Mouse (Mus musculus) T-helper 2 cell (primary cell): ENCODE measurements around the gene Pcyt1a.

ENCODE experiments used
- in situ Hi-C: fragments of 300-600 bp; cut with MboI, MseI; formaldehyde crosslinking; loops from one replicate; pipeline ENCODE4 v1.15.1; 2025; ENCODE audit warnings: high pct_unique_total_duplicates

The Pcyt1a gene

DNA sequence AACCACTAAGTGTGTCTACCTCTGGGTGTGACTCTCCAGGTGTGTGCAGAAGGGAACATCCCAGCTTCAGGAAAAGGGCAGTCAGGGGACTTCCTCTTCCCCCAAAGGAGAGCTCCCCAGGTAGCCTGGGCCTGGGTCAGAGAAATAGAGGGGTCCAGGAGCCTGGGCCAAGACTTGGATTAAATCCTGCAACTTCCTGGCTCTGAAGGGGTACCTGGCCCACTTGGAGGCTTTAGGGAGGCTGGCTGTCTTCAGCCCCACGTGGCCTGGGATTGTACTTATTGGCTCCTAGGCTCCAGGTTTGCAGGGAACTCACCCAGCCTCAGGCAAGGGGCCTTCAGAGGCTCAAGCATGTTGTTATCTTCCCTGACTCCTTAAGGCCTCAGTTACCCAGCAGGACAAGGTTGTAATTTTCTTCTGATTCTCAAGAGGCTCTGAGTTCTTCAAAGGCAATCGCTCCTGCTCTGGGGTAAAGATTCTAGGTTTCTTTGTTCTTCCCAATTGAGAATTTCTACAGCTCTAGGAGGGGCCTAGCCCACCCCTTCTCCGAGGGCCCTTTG lies 77.9 kb downstream of the Pcyt1a start:
- in situ Hi-C loops, result loop anchor here (5.0 to 10.0 kb wide), 2 partner anchors 126 to 169 kb away; no protein-coding TSS in a partner anchor

DNA sequence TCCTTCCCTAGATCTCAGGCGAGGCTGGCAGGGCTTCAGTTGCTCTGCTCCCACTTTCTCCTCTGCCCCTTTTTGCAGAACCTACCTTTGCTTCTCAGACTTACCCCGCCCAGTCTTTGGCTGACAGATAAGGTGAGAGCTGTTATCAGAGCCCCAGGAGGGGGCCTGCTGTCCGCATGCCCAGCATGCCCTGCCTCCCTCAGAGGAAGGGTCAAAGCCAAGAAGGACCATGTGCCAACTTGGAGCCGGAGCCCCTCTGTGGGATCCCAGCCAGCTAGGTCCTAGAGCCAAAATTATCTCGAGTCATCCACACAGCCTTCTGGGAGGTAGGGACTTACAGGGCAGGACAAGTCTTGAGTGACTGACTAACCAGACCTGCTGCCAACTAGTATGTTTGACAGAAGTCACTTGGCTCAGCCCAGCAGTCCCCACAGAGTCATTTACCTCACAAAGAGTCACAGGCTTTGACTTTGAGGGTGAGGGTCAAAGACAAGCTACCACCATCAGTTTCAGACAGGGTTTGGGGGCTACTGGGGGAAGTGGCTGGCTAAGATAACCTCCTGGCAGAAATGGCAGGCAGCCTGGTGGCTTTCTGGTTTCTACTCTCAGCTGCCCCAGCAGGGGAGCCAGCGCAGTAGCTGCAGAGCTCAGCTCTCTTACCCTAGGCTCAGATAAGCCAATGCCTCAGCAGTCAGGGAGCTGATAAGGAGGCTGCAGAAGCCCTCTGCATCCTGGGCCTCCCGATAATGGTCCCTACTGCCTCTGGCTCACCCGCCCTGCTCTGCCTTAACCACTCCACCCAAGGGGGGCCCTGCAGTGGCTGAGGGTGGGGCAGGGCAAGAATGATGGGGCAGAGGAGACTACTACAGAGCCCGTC lies 78.6 kb downstream of the Pcyt1a start:
- in situ Hi-C loops, result loop anchor here (5.0 to 10.0 kb wide), 2 partner anchors 125 to 168 kb away; no protein-coding TSS in a partner anchor

DNA sequence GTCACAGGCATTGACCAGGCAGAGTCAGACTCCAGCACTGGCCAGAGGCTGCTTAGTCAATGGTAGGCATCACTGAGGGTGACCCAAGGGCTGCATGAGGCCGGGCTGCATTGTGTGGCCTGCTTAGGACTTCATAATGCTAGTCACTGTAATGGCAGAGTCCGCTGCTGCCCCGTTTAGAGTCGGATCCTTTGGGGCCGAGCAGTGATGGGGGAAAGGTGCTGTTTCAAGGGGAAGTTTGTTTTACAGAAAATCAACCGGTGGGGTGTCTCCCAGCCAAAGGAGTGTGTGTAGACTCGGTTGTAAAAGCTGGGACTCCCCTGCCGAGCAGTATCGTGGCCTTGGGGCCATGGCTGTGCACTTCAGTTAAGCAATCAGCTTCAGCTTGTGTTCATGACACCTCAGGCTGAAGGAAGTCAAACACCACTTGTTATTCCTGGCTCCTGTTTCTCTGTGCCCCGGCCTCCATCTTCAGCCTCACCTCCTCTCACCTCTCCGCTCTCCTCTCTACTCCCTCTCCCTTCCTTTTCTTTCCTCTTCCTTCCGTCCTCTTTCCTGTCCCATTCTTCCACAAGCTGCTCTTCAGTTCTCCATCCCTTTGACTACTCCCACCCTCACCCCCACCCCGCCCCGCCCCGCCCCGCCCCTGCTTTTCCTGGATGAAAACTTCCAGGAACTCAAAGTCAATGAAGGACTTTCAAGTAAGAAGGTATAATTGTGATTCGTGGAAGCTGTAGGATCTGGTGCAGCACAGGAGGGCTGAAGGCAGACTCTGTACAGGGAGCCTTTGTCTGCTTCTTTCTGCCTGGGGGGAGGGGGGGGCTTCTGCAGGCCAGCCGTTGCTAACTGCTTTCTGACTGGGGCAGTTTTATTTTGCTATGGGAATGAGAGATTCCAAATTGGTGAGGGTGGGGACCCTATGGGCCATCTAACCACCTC lies 79.9 kb downstream of the Pcyt1a start:
- in situ Hi-C loops, result loop anchor here (5.0 kb wide), 1 partner anchor 97 kb away; the partner anchor contains the start of gene Tfrc

DNA sequence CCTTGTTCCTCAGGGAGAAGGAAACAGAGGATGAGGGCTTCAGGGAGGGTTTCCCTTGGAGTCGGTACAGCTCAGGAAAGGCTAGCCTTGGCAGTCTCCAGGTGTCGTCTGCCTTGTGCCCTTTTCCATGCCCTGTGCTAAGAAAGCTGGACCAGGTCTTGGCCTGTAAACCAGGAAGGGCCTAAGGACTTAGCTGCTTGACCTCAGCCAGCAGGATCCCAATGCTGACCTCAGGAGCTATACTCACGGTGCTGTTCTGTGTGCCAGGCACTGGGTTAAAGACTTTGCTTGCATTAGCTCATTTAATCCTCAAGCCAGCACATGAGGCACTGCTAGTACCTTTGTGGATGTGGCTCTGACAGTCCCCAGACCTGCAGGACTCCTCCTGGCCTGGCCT lies 80.6 kb downstream of the Pcyt1a start:
- in situ Hi-C loops, result loop anchor here (5.0 kb wide), 1 partner anchor 96 kb away; the partner anchor contains the start of gene Tfrc

DNA sequence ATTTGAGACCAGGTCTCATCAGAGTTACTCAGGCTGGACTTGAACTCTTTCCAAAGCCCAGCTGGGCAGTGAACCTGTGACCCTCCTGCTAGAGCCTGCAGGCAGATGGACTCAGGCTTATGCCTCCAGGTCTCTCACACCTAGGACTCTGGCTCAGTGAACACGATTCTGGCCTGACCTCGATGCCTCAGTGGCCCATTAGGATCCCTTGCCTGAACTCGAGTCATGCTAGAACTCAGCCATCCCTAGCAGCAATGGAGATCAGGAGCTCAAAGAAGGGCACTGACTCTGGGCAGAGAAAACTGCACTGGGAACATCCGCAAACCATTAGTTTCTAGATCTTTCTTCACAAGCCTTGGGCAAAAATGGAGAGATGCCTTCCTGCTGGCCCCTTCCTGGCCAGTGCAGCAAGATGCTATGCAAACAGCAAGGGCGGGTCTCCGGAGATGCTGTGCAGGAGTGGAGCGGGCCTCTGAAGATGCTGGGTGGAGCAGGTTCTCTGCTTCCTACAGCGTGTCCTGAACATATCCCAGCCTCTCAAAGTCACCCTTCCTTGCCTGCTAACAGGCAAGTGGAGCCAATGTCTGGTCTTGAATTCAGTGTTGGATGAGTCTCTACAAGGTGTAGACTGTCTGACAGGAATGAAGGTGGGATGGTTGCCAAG lies 81.2 kb downstream of the Pcyt1a start:
- in situ Hi-C loops, result loop anchor here (5.0 kb wide), 1 partner anchor 95 kb away; the partner anchor contains the start of gene Tfrc

DNA sequence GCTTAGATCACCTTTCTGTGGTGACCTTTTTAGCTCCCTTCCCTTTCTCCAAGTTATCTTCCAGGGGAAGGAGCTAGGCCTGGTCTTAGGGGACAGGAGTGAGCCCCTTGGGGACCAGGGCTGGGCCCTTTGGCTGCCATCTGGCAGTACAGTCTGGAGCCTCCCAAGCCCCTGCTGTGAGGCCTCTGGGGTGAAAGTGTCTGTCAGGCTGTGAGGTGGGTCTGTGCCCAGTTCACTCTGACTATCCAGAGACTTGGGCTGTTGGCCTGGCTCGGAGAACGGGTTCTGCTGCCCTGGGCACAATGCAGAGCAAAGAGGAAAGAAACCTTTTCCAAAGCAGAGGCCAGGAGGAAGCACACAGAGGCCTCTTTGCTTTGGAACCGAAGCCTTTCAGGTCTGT lies 82.2 kb downstream of the Pcyt1a start:
- in situ Hi-C loops, result loop anchor here (5.0 kb wide), 1 partner anchor 94 kb away; the partner anchor contains the start of gene Tfrc

DNA sequence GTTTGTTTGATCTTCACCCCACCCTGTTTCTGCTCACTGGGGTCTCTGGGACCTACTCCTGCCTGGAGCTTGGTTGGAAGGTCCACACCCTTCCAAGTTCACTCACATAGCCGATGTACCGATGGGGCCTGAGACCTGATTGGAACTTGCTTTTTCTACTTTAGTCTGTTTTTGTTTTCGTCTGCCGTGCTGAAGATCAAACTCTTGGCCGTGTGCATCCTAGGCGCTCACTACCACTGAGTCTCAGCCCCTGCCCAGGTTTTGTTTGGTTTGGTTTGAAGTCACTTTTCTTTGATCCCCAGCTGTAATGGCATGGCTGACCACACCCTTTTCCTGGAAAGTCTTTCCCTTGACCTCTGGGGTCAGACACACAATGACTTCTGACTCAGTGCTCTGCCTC lies 82.7 kb downstream of the Pcyt1a start:
- in situ Hi-C loops, result loop anchor here (5.0 kb wide), 1 partner anchor 94 kb away; the partner anchor contains the start of gene Tfrc

DNA sequence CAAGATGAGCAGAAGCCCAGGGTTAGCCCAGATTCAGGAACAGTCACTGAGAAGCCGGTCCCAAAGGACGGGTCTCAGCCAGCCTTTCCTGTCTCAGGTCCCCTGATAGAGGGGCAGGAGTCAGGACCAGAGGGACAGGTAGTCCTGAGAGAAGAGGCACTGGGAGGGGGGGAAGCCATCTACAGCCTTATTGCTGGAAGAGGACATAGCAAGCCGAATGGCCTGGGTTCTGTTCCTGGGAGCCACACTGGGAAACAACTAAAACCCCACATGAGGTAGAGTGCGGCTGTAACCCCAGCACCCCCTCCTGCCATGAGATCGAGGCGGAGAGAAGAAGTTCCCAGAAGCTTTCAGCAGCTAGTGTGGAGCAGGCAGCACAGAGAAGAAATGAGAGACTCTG lies 83.2 kb downstream of the Pcyt1a start:
- in situ Hi-C loops, result loop anchor here (5.0 kb wide), 1 partner anchor 93 kb away; the partner anchor contains the start of gene Tfrc

DNA sequence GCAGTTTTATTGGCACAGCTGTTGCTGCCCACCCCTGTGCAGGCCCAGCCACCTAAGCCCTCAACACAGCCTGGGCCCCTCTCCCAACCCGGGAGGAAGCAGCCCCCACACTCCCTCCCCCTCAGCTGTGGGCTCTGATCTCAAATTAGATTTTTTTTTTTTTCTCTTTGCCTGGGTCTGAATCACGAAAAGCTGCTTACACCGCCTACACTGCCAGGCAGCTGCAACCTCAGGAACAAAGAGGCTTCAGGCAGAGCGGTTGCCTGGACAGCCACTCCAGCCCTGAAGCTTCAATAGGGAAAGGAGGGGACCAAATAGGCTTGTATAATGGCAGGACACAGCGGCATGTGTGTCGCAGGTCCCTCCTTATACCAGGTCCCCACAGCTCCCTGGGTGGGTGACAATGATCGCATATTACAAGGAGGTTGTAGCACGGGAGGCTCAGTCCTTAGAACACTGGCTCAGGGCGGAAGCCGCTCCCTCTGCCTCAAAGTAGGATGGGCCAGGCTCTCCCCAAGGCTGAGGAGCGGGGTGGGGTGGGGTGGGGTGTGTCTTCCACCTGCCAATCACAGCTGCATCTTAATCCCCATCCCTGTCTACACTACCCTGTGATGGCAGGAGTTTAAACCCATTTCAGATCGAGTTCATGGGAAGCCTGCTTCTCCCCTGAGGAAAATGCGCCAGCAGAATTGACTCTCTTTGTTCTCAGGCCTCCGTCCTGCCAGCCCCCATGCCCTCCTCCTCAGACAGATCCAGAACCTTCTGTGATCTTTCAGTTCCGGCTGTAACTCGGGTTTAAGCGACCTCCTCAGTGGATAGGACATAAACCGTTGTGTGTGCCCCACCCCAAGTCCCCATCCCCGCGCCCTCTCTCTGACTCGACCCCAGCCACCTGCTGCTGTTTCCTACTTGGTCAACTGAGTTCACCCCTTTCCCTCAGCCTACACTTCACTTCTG lies 85.6 kb downstream of the Pcyt1a start:
- in situ Hi-C loops, result no loop called here

DNA sequence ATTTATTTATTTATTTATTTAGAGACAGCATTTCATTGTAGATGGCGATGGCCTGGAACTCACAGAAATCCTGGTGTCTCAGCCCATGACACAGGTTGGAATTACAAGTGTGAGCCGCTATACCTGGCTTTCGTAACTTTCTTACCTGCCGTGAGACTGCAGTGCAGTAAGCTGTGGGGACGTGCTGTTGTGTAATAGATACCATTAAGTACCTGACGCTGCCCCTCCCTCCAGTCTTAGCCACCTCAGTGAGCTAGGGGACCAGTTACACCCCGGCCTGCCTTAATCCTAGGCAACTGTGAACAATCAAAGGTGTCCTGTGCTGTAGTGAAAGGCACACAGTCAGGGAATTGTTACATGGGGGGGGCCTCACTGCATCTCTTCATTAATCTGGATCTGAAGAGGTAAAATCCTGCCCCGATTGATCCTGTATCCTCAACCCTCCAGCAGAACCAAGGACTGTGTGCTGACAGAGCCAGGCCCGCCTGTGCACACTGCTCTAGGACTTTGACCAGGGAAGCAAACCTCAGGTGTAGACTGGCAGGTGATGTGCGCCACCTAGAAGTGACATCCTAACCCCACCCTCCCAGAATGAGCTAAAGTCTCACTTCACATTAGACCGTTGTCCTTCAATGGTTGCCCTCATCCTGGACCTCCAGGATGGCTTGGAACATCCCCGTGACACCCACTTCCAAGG lies 87.2 kb downstream of the Pcyt1a start:
- in situ Hi-C loops, result no loop called here

DNA sequence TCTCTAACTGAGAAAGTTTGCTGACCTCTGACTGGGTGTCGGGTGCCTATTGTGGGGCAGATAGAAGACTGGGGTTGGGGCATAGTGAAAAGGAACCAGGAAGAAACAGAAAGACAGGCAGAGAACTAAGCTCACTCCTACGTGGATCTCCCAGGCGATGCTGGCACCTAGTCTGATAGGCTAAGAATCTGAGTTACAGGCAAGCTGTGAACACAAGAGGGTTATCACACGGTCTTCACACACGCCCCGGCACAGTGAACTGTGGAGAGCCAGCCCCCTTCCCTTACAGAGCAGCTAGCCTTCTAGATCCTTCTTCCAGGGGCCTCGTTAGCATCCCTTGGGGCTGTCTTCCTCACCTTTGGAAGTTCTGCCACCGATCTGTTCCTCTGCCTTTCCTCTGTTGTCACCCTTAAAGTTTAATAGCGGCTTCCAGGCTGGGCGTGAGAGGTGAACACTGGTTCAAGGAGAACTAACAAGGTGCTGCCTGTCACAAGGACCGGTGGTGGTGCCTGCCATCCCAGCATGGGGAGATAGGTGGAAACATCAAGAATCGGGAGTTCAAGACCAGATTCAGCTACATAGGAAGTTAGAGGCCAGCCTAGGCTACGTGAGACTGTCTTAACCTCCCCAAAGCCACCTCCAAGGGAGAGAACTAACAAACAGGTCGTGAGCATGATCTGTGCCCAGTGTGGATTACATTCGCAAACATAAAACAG lies 89.1 kb downstream of the Pcyt1a start:
- in situ Hi-C loops, result loop anchor here (10.0 kb wide), 1 partner anchor 55 kb away; no protein-coding TSS in a partner anchor

DNA sequence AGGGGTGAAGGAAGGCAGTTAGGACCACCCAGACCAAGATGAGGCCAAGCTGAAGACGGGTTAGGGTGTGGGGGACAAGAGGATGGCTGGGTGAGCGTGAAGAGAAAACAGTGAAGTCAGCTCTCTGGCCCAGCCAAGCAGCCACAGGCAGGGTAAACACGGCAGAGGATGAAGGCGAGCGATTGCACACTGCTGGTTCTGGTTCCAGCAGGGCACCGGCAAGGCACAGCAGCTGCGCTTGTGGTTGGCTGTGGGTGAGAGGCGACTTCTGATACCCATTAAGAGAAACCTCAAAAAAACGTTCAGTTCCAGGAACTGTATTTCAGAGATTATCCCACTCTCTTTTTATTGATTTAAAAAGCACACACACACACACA lies 89.6 kb downstream of the Pcyt1a start:
- in situ Hi-C loops, result loop anchor here (10.0 kb wide), 1 partner anchor 56 kb away; no protein-coding TSS in a partner anchor

DNA sequence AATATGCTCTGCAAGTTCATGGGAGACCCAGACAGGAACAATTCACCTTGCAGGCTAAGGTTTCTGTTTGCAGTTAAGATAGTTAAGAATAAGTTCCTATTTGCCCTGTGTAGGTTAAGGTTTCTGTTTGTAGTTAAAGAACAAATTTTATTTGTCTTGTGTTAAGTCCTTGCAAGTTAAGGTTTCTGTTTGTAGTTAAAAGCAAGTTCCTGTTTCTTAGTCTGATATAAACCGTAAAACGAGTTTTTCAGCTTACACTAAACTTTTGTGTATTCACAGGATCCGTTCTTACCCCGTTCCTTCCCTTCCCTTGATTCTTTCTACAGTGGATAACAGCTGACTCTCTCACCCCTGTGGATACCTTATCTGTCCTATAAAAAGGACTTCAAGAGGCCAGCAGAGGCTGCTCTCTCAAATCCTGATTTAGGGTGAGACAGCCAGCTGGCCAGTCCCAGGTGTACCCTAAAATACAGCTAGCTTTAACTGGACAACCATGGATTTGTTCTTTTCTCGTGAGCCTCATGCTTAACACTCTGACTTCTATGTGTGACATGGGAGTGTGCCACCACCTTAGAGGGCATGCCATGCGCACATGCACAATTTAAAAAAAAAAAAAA lies 92.0 kb downstream of the Pcyt1a start:
- in situ Hi-C loops, result loop anchor here (10.0 kb wide), 1 partner anchor 58 kb away; no protein-coding TSS in a partner anchor

DNA sequence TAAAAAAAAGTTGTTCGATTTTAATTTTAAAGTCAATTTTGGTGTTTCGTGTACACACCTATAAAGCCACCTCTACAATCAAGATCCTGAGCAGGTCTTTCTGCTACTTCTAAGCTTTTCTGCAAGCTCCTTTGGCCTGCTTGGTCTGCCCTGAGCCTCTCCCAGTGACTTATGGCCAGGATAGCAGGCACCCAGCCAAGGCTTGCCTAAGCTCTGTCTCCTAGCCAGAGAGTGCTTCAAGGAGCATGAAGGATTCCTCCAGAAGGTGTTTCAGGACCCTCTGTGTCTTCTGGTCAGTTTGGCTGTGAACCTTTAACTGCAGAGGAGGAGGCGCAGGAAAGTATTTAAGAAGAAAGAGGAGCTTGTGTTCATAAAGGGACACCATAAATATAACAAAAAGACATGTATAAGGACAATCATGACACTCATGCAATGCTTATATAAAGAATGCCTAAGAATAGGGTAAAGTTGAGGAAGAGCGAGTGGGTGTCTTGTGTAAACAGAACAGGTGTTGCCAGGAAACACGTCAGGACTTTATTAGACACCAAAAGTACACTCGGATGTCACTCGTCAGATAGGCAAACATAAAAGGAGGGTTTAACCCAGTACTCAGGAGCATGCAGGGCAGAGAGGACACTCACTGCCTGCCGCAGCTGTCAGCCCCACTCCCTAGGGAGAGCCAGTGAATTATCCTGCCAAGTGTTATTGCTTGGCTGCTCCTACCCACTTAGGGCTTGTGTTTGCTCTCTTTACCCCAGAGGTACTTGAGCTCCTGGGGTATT lies 92.9 kb downstream of the Pcyt1a start:
- in situ Hi-C loops, result loop anchor here (10.0 kb wide), 1 partner anchor 59 kb away; no protein-coding TSS in a partner anchor

DNA sequence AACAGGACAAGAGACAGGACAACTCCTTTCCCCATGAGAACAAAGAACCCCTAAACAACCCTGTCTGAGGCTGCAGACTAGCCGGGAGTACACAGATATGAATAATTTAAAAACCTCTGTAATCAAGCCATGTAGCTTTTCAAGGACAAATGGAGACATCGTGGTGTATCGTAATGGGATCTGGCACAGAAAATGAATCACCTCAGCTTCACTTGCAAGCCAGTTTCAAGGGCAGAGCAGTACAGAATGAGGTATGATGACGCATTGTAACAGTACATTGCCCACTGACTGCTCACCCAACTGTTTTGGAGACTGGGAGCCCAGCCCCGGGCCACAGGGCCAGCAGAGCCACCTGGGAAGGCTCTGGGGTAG lies 93.5 kb downstream of the Pcyt1a start:
- in situ Hi-C loops, result loop anchor here (10.0 kb wide), 1 partner anchor 59 kb away; no protein-coding TSS in a partner anchor
